Comparison of ENCODE assay signal across 8 mouse cellular contexts in genomic region chr13:70767462-70767861, GRCm38 (mm10).
DNase-seq lines count a peak whose midpoint lies in the region.

No protein-coding gene starts in this region.

- DNase-seq in adrenal gland, postnatal 10 days: peak; percentile 24
- DNase-seq in adrenal gland, postnatal 4 days (ENCODE audit: low spot score in 2 of 2): no peak
- peak; percentile 33 for DNase-seq in heart, postnatal 4 days
- no peak for DNase-seq in heart, adult 11 months
- DNase-seq in urinary bladder, postnatal 14 days (ENCODE audit: low spot score): peak; percentile 15
- DNase-seq in urinary bladder, postnatal 4 days (ENCODE audit: low spot score in 2 of 2): no peak
- DNase-seq in telencephalon, adult 2 months (ENCODE audit: low read depth, low spot score): peak; percentile 12
- no peak for DNase-seq in urinary bladder, adult 2 months (ENCODE audit: low spot score)

Comparison
In these comparisons a context has a peak if more than half of its experiments do, and no peak if none do; other contexts are left out.
1. DNase-seq: peak in adrenal gland, postnatal 10 days (single experiment), heart, postnatal 4 days (single experiment), urinary bladder, postnatal 14 days (single experiment) and telencephalon, adult 2 months (single experiment); none in adrenal gland, postnatal 4 days (0 of 2), heart, adult 11 months (single experiment), urinary bladder, postnatal 4 days (0 of 2) and urinary bladder, adult 2 months (single experiment).